Mouse (Mus musculus) heart, postnatal 0 days (tissue): ENCODE measurements around the gene Pappa2.

Experiments used
- CTCF ChIP-seq: IDR thresholded peaks from 2 replicates; pipeline ENCODE4 v1.5.1; 2016; ENCODE audit warnings: antibody characterized with exemption, control low read depth, low read depth
- EP300 ChIP-seq: IDR thresholded peaks from 2 replicates; pipeline ENCODE4 v1.6.1; 2016; ENCODE audit warnings: antibody characterized with exemption, low read depth

GRCm38 (mm10) chr1:158770036-158770655 is 210.1 kb downstream of the Pappa2 start:
- TF ChIP-seq CTCF, result no peak
- no peak for TF ChIP-seq EP300
